Mouse (Mus musculus): Measurements from ENCODE around the gene AC124108.1. TPM values are rescaled to one million over a fixed set of nuclear protein-coding genes. Genes with fewer than 3 reads are reported as not detected.
A peak's percentile ranks its signal among the peaks of the same experiment; 100 is the strongest.

AC124108.1 gene
- polyA plus RNA-seq, 1 experiment from 2014 or later: not detected

DNA sequence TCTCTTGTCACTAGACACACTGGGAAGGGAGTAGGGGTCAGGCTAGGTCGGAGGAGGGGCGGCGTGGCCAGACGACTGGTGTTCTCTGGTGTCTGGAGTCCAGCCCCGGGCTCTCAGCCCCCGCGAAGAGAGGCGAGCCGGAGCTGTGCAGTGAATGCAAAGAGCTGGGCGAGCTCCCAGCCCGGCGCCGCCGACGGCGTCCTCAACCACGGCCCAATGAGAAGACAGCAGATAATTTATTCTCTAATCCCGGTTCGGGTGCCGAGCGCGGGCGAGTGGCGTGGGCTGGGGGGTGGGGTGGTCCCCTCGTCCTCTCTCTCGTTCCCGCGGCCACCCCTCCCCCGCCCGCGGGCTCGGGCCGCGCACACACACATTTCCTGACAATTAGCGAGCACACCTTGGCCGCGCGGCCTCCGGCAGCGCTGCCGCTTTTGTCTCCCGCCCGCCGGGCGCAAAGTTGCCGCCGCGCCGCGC lies 1.2 kb upstream of the AC124108.1 start:
- no peak overlapping the region for H3K27ac ChIP-seq (replicated peaks in 1 of 2; ENCODE audit: control insufficient read depth in 1 of 2, insufficient read depth in 1 of 2, low read depth in 2 of 2, low read length in 2 of 2)
- H3K27me3 ChIP-seq (ENCODE audit: control insufficient read depth, insufficient read depth, low read length): peaks cover 80% of the 10 kb centered on the region
- H3K9ac ChIP-seq (ENCODE audit: low read length): peak overlapping the region; percentile 52; the same call in 1 of the 2 replicates
- ATAC-seq (ENCODE audit: insufficient number of reproducible peaks, insufficient read depth, low FRiP score, low read depth): no peak
- peak overlapping the region; percentile 98 for H3K4me2 ChIP-seq (ENCODE audit: low read length)
- peak overlapping the region; percentile 34 to 55 for H3K4me3 ChIP-seq (ENCODE audit: control insufficient read depth in 1 of 2, insufficient read depth in 1 of 2, low read depth in 1 of 2, low read length in 2 of 2)
- H3K9me3 ChIP-seq (ENCODE audit: control insufficient read depth, low read length): no peaks in the 10 kb centered on the region
- H3K4me1 ChIP-seq (ENCODE audit: control insufficient read depth in 2 of 2, insufficient read depth in 2 of 2, low read length in 2 of 2): peaks cover 5 to 22% of the 10 kb centered on the region in 2 experiments; a peak in 3 of 4 replicates
- WGBS: 1% methylated on average over 49 of the region's 50 CpGs
- no peaks in the 10 kb centered on the region for H3K36me3 ChIP-seq (ENCODE audit: control insufficient read depth, insufficient read depth, low read length)

DNA sequence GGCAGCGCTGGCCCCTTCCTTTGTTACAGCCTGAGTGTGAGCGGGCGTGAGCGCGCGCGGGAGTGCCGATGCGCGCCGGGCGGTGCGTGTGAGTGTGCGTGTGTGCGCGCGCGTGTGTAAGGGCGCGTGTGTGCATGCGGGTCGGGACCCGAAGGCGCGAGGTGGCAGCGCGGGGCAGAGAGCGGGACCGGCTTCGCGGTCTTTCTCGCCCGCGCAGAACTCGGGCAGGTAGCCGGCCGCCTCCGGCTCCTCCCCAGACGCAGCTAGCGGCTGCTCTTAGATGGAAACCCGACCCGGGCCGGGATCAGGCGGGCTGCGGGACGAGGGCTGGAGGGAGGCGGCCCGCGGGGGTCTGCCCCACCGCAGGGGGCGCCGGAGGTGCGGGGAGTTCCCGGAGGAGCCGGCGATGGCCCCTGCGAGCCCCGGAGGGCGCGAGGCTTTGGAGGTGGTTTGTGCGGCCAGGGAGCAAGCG lies 600 bp upstream of the AC124108.1 start:
- Histone ChIP-seq H3K36me3 (ENCODE audit: control insufficient read depth, insufficient read depth, low read length) (no peaks in the 10 kb centered on the region), H3K9me3 (ENCODE audit: control insufficient read depth, low read length) (no peaks in the 10 kb centered on the region), H3K27ac (replicated peaks in 1 of 2; ENCODE audit: control insufficient read depth in 1 of 2, insufficient read depth in 1 of 2, low read depth in 2 of 2, low read length in 2 of 2) (no peak overlapping the region), H3K4me1 (ENCODE audit: control insufficient read depth in 2 of 2, insufficient read depth in 2 of 2, low read length in 2 of 2) (peaks cover 5 to 22% of the 10 kb centered on the region in 2 experiments; a peak in 3 of 4 replicates), H3K27me3 (ENCODE audit: control insufficient read depth, insufficient read depth, low read length) (peaks cover 83% of the 10 kb centered on the region), H3K4me3 (ENCODE audit: control insufficient read depth in 1 of 2, insufficient read depth in 1 of 2, low read depth in 1 of 2, low read length in 2 of 2) (peak overlapping the region; percentile 34 to 55), H3K9ac (ENCODE audit: low read length) (peak overlapping the region; percentile 52), H3K4me2 (ENCODE audit: low read length) (peak overlapping the region; percentile 98)
- no peak for ATAC-seq (ENCODE audit: insufficient number of reproducible peaks, insufficient read depth, low FRiP score, low read depth)
- WGBS: under 1% methylated on average over 59 of the region's 62 CpGs

DNA sequence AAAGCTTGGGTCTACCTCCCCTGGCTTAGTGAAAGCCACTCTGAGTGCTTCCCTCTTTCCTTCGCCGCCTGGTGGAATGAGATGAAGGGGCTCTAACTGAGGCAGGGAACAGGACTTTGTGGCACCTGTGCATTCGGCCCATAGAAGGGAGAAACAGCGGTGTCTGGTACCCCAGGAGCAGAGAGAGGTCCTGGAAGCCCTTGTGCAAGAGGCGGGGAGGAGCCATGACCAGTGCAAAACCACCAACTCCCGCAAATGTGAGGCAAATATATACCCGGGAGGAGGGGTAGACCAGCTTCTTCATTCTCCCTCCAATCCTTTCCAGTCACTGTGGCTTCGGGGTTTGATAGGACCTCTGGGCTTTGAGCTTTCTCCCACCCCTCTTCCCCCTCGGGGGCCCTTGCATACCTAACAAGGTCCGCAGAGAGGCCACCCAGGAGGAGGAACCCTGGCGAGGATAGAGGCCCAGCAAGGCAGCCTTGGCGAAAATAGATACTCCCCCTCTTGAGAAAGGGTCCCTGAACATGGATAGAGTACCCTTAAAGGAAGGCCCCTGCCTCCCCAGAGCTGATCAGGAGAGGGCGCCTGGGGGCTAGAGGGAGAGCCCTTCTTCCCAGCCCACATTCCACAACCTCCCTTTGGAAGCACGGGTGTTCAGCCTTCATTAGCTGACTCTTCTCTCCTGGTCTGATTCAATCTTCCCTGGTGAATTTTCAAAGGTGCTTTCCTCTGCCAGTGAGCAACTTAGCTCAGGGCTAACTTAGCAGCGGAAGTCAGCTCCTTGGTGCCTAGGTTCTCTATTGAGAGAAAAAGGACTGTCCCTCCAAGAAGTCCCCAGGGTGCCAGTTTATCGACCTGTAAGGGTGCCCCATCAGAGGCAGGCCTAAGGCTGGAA lies 776 bp downstream of the AC124108.1 start:
- Histone ChIP-seq H3K4me1 (ENCODE audit: control insufficient read depth in 2 of 2, insufficient read depth in 2 of 2, low read length in 2 of 2) (peaks cover 5 to 22% of the 10 kb centered on the region in 2 experiments; a peak in 3 of 4 replicates), H3K27ac (replicated peaks in 1 of 2; ENCODE audit: control insufficient read depth in 1 of 2, insufficient read depth in 1 of 2, low read depth in 2 of 2, low read length in 2 of 2) (no peak overlapping the region), H3K9me3 (ENCODE audit: control insufficient read depth, low read length) (no peaks in the 10 kb centered on the region), H3K27me3 (ENCODE audit: control insufficient read depth, insufficient read depth, low read length) (peaks cover 81% of the 10 kb centered on the region), H3K4me2 (ENCODE audit: low read length) (peak overlapping the region; percentile 98), H3K4me3 (ENCODE audit: control insufficient read depth in 1 of 2, insufficient read depth in 1 of 2, low read depth in 1 of 2, low read length in 2 of 2) (peak overlapping the region in 1 of 2 experiments; percentile 55; a peak in 1 of 4 replicates), H3K9ac (ENCODE audit: low read length) (no peak overlapping the region), H3K36me3 (ENCODE audit: control insufficient read depth, insufficient read depth, low read length) (no peaks in the 10 kb centered on the region)
- WGBS: 8% methylated on average over 16 of the region's 16 CpGs
- ATAC-seq (ENCODE audit: insufficient number of reproducible peaks, insufficient read depth, low FRiP score, low read depth): no peak

DNA sequence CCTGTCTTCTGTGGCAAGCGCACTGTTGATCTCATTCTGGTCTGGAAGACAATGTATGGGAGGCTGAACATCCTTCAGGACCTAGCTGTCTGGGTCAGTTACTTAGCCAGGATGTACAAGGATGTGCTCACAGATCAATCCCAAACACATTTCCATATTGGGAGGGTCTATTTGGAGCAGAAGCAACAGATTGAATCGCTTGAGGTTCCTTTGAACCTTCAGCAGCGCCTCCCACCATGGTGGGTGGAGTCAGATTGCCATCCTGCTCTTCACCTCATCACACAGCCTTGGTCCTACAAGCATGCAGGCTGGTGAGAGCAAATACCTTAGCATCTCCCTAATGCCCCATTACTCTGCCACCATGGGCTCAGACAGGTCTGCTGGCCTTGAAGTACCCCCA lies 2.5 kb downstream of the AC124108.1 start:
- no peak overlapping the region for H3K9ac ChIP-seq (ENCODE audit: low read length)
- 73% methylated on average over 3 of the region's 3 CpGs for WGBS
- no peak for ATAC-seq (ENCODE audit: insufficient number of reproducible peaks, insufficient read depth, low FRiP score, low read depth)
- no peaks in the 10 kb centered on the region for H3K9me3 ChIP-seq (ENCODE audit: control insufficient read depth, low read length)
- no peak overlapping the region for H3K27ac ChIP-seq (replicated peaks in 1 of 2; ENCODE audit: control insufficient read depth in 1 of 2, insufficient read depth in 1 of 2, low read depth in 2 of 2, low read length in 2 of 2)
- H3K36me3 ChIP-seq (ENCODE audit: control insufficient read depth, insufficient read depth, low read length): no peaks in the 10 kb centered on the region
- peaks cover 74% of the 10 kb centered on the region for H3K27me3 ChIP-seq (ENCODE audit: control insufficient read depth, insufficient read depth, low read length)
- no peak overlapping the region for H3K4me3 ChIP-seq (ENCODE audit: control insufficient read depth in 1 of 2, insufficient read depth in 1 of 2, low read depth in 1 of 2, low read length in 2 of 2)
- peaks cover 5 to 22% of the 10 kb centered on the region in 2 experiments; a peak in 3 of 4 replicates for H3K4me1 ChIP-seq (ENCODE audit: control insufficient read depth in 2 of 2, insufficient read depth in 2 of 2, low read length in 2 of 2)
- H3K4me2 ChIP-seq (ENCODE audit: low read length): no peak overlapping the region

DNA sequence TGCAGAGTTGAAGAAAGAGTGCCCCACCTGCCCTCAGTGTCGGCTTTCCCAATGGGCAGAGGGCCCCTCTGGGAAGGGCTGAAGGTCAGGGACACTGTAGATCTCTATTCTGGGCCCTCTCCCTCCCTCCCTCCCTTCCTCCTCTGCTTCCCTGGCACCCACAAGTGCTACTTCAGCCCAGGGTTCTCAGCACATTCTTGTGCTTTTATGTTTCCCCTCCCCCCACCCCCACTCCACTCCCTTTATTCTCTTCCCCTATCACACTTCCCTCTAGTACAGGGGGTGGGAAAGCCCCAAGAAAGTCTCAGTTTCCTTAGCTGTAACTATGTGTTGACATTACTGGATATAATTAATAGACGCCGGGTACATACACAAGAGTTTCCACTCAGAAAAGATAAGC lies 3.4 kb downstream of the AC124108.1 start:
- Histone ChIP-seq H3K27ac (replicated peaks in 1 of 2; ENCODE audit: control insufficient read depth in 1 of 2, insufficient read depth in 1 of 2, low read depth in 2 of 2, low read length in 2 of 2) (no peak overlapping the region), H3K4me1 (ENCODE audit: control insufficient read depth in 2 of 2, insufficient read depth in 2 of 2, low read length in 2 of 2) (peaks cover 5 to 22% of the 10 kb centered on the region in 2 experiments; a peak in 3 of 4 replicates), H3K9ac (ENCODE audit: low read length) (no peak overlapping the region), H3K27me3 (ENCODE audit: control insufficient read depth, insufficient read depth, low read length) (peaks cover 74% of the 10 kb centered on the region), H3K4me3 (ENCODE audit: control insufficient read depth in 1 of 2, insufficient read depth in 1 of 2, low read depth in 1 of 2, low read length in 2 of 2) (no peak overlapping the region), H3K36me3 (ENCODE audit: control insufficient read depth, insufficient read depth, low read length) (no peaks in the 10 kb centered on the region), H3K9me3 (ENCODE audit: control insufficient read depth, low read length) (no peaks in the 10 kb centered on the region), H3K4me2 (ENCODE audit: low read length) (no peak overlapping the region)
- 41% methylated on average over 3 of the region's 3 CpGs for WGBS
- no peak for ATAC-seq (ENCODE audit: insufficient number of reproducible peaks, insufficient read depth, low FRiP score, low read depth)

DNA sequence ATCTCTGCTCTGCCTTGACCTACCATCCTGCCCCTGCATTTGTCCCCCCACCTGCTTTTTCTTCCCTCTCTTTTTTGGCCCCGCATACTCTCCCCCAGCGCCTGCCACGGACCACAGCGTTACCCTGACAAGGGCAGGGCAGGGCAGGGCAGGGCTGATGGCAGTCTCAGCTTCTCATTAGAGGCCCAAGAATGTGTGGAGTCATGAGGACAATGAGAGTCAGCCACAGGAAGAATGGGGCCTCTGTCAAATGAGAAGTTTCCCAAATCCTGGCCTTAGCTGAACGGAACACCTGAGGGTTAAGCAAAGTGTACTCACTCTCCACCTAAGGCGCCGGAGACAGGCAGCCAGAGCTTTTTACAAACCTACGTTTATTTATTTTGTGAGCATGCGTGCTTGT lies 3.8 kb downstream of the AC124108.1 start:
- peaks cover 7 to 27% of the 10 kb centered on the region in 2 experiments; a peak in 3 of 4 replicates for H3K4me1 ChIP-seq (ENCODE audit: control insufficient read depth in 2 of 2, insufficient read depth in 2 of 2, low read length in 2 of 2)
- H3K4me3 ChIP-seq (ENCODE audit: control insufficient read depth in 1 of 2, insufficient read depth in 1 of 2, low read depth in 1 of 2, low read length in 2 of 2): no peak overlapping the region
- WGBS: 79% methylated on average over 9 of the region's 9 CpGs
- no peaks in the 10 kb centered on the region for H3K9me3 ChIP-seq (ENCODE audit: control insufficient read depth, low read length)
- H3K4me2 ChIP-seq (ENCODE audit: low read length): no peak overlapping the region
- H3K9ac ChIP-seq (ENCODE audit: low read length): no peak overlapping the region
- no peak overlapping the region for H3K27ac ChIP-seq (replicated peaks in 1 of 2; ENCODE audit: control insufficient read depth in 1 of 2, insufficient read depth in 1 of 2, low read depth in 2 of 2, low read length in 2 of 2)
- no peak for ATAC-seq (ENCODE audit: insufficient number of reproducible peaks, insufficient read depth, low FRiP score, low read depth)
- H3K36me3 ChIP-seq (ENCODE audit: control insufficient read depth, insufficient read depth, low read length): no peaks in the 10 kb centered on the region
- peaks cover 74% of the 10 kb centered on the region for H3K27me3 ChIP-seq (ENCODE audit: control insufficient read depth, insufficient read depth, low read length)

DNA sequence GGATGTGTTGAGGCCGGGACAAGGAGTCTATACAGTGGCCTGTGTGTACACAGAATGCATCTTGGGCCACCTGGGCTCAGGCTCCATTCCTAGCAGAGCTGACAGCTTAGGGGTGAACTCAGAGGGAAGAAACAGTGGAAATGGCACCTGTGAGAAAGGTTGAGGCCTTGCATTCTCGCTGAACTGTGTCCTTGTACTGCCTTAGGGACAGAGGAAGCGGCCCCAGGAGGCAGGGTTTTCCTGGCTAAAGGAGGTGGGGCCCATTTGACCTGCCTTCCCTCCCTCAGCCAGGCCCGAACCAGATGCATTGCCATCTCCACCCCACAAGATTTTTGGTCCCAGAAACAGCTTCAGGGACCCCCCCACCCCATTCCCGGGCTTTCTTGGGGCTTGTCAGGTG lies 4.4 kb downstream of the AC124108.1 start:
- H3K9ac ChIP-seq (ENCODE audit: low read length): no peak overlapping the region
- H3K4me2 ChIP-seq (ENCODE audit: low read length): no peak overlapping the region
- H3K9me3 ChIP-seq (ENCODE audit: control insufficient read depth, low read length): no peaks in the 10 kb centered on the region
- no peak overlapping the region for H3K27ac ChIP-seq (replicated peaks in 1 of 2; ENCODE audit: control insufficient read depth in 1 of 2, insufficient read depth in 1 of 2, low read depth in 2 of 2, low read length in 2 of 2)
- peaks cover 74% of the 10 kb centered on the region for H3K27me3 ChIP-seq (ENCODE audit: control insufficient read depth, insufficient read depth, low read length)
- peaks cover 7 to 25% of the 10 kb centered on the region in 2 experiments; a peak in 3 of 4 replicates for H3K4me1 ChIP-seq (ENCODE audit: control insufficient read depth in 2 of 2, insufficient read depth in 2 of 2, low read length in 2 of 2)
- 61% methylated on average over 5 of the region's 5 CpGs for WGBS
- H3K36me3 ChIP-seq (ENCODE audit: control insufficient read depth, insufficient read depth, low read length): no peaks in the 10 kb centered on the region
- no peak overlapping the region for H3K4me3 ChIP-seq (ENCODE audit: control insufficient read depth in 1 of 2, insufficient read depth in 1 of 2, low read depth in 1 of 2, low read length in 2 of 2)
- no peak for ATAC-seq (ENCODE audit: insufficient number of reproducible peaks, insufficient read depth, low FRiP score, low read depth)
